Mouse (Mus musculus): Measurements from ENCODE around the gene Rap1gds1. TPM values are rescaled to one million over a fixed set of nuclear protein-coding genes. Genes with fewer than 3 reads are reported as not detected.

Gene Rap1gds1
- polyA plus RNA-seq, 1 experiment: 39.8 TPM

DNA sequence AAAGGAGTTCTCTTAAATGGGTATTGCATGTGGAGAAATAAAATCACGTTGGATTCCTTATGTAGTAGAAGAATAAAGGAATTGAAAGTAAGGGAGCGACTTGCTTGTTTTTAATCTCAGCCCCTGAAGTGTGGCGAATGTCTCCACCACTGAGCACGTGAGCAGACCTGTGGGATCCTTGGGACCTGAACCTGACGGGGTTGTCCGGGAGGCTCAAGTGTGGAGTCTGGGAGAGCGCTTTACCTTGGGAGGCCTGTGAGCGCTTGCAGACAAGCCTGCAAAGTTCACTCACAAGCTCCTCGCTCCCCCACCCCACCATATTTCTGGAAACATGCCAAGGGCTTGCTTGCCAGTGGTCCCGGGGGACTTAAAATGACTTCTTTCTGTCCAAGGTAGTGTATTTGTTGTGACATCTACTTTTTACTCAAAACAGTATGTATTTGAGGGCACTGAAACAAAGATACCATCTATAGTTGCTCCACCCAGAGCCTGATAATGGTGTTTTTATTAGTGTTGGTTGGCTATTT, 185.2 kb downstream of the Rap1gds1 start:
- Histone ChIP-seq H3K27ac (replicated peaks; ENCODE audit: low read depth, low read length) (peak overlapping the region; percentile 72), H3K4me3 (ENCODE audit: insufficient read depth, low read depth, low read length) (0 out of 2 replicates have a peak overlapping the region, but pooled peaks have one; percentile 23), H3K4me1 (ENCODE audit: control insufficient read depth, insufficient read depth, insufficient read length, low read length) (peaks cover 3% of the 10 kb centered on the region; the same call in 1 of the 2 replicates)

DNA sequence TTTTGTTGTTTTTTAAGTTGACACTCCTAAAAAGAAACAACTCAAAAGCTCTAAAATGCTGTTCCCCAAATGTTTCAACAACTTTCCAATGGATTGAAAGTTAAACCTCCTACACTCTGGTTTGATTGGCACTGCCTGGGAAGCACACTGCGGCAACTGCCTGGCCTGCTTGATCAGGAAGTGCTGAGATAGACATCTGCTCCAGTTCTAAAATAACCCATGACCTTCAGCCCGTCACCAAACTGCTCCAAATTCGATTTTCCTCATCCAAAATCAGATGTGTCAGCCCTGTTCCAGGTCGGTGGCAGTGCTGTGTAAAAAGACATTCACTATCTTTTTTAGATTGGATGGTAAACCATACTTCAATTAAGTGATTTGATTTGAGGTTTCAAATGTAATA, 185.8 kb downstream of the Rap1gds1 start:
- Histone ChIP-seq H3K27ac (replicated peaks; ENCODE audit: low read depth, low read length) (peak overlapping the region; percentile 72), H3K4me1 (ENCODE audit: control insufficient read depth, insufficient read depth, insufficient read length, low read length) (peaks cover 3% of the 10 kb centered on the region; the same call in 1 of the 2 replicates), H3K4me3 (ENCODE audit: insufficient read depth, low read depth, low read length) (peak overlapping the region; percentile 21)

DNA sequence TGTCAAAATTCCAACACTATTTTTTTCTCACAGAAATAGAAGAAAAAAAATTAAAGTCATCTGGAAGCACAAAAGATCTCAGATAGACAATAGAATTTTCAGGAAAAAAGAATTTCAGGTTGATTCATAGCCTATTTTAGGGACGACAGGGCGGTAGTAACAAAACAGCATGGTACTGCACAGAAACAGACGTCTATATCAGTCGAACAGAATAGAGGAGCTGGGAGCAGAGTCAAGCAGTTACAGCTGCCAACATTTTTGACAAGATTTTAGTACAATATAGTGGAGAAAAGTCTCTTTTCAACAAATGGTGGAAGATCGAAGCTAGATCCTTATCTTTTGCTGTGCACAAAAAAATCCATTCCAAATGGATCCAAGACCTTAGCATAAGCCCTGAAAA, 188.9 kb downstream of the Rap1gds1 start:
- H3K27ac ChIP-seq (replicated peaks; ENCODE audit: low read depth, low read length): no peak overlapping the region
- peaks cover 3% of the 10 kb centered on the region; the same call in 1 of the 2 replicates for H3K4me1 ChIP-seq (ENCODE audit: control insufficient read depth, insufficient read depth, insufficient read length, low read length)
- H3K4me3 ChIP-seq (ENCODE audit: insufficient read depth, low read depth, low read length): no peak overlapping the region

DNA sequence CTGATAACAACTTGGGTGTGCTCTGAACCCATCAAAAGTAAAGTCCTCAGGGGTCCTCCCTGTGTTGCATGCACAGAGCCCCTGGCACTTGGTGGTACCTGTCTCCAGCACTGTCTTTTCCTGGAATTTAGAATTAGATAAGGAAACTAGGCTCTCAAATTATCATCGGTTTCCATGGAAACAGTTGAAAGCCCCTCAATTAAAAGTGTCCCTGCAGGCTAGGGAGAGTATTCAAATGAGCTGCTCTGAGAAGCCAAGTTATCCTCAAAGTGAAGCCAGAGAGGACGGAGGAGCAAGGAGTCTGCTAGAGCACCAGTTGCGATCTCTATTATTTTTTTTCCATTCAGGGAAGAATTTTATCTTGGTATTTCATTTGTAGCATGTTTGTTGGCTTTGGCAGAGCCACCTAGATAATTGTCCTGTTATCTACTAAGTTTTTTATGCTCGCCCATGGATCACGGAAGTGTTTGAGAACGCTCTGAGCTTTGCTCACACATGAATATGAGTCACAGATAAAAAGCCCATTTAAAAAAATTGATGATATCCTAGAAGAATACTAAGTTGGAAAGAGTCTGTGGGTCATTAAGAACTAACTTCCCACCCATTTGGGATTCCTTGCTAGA, 193.2 kb downstream of the Rap1gds1 start:
- Histone ChIP-seq H3K27ac (replicated peaks; ENCODE audit: low read depth, low read length) (no peak overlapping the region), H3K4me1 (ENCODE audit: control insufficient read depth, insufficient read depth, insufficient read length, low read length) (no peaks in the 10 kb centered on the region), H3K4me3 (ENCODE audit: insufficient read depth, low read depth, low read length) (no peak overlapping the region)

GRCm38 (mm10) chr3:138880999-138881724, 193.8 kb downstream of the Rap1gds1 start:
- H3K27ac ChIP-seq (replicated peaks; ENCODE audit: low read depth, low read length): no peak overlapping the region
- no peak overlapping the region for H3K4me3 ChIP-seq (ENCODE audit: insufficient read depth, low read depth, low read length)
- H3K4me1 ChIP-seq (ENCODE audit: control insufficient read depth, insufficient read depth, insufficient read length, low read length): no peaks in the 10 kb centered on the region

GRCm38 (mm10) chr3:138877741-138878140, 197.3 kb downstream of the Rap1gds1 start:
- Histone ChIP-seq H3K4me1 (ENCODE audit: control insufficient read depth, insufficient read depth, insufficient read length, low read length) (no peaks in the 10 kb centered on the region), H3K4me3 (ENCODE audit: insufficient read depth, low read depth, low read length) (no peak overlapping the region), H3K27ac (replicated peaks; ENCODE audit: low read depth, low read length) (no peak overlapping the region)

- no peak overlapping the region for H3K4me3 ChIP-seq (ENCODE audit: insufficient read depth, low read depth, low read length)
- H3K27ac ChIP-seq (replicated peaks; ENCODE audit: low read depth, low read length): no peak overlapping the region
- H3K4me1 ChIP-seq (ENCODE audit: control insufficient read depth, insufficient read depth, insufficient read length, low read length): no peaks in the 10 kb centered on the region
These were observed 198.1 kb downstream of the Rap1gds1 start for GRCm38 (mm10) chr3:138876931-138877361.

DNA sequence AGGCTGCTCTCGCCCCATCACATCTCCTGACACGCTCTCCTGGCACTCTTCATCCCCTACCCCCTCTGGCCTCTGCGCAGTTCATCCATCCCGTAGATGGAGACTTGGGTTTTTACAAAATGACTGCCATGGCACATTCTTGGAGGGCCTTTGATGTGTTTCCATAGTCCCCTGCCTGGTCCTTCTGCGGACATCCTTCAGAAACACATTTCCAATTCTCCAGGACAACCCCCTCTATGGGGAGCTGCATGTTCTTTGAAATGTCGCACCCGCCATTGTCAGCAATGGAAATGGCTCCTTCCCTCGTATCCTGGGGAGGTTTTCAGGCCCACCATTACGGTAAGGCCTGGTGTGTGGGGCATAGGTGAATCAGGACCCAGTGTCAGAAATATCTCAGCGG, 198.6 kb downstream of the Rap1gds1 start:
- H3K4me1 ChIP-seq (ENCODE audit: control insufficient read depth, insufficient read depth, insufficient read length, low read length): no peaks in the 10 kb centered on the region
- H3K27ac ChIP-seq (replicated peaks; ENCODE audit: low read depth, low read length): no peak overlapping the region
- H3K4me3 ChIP-seq (ENCODE audit: insufficient read depth, low read depth, low read length): no peak overlapping the region

- Histone ChIP-seq H3K4me3 (ENCODE audit: insufficient read depth, low read depth, low read length) (no peak overlapping the region), H3K4me1 (ENCODE audit: control insufficient read depth, insufficient read depth, insufficient read length, low read length) (no peaks in the 10 kb centered on the region), H3K27ac (replicated peaks; ENCODE audit: low read depth, low read length) (no peak overlapping the region)
These were observed 199.1 kb downstream of the Rap1gds1 start for GRCm38 (mm10) chr3:138875936-138876335.

Other genes starting within 250 kb of the Rap1gds1 start
- gene Stpg2, start 130.5 kb upstream of the Rap1gds1 start, polyA plus RNA-seq (2012; ENCODE audit: insufficient read depth, insufficient read length, missing spikeins): not detected in 2 replicates

Data from brown adipose tissue, adult 24 weeks (tissue).